Mouse (Mus musculus): Measurements from ENCODE around the gene Nsun7.

Nsun7 gene

GRCm38 (mm10) chr5:66338583-66338982 is 78.9 kb downstream of the Nsun7 start:
- peak; percentile 75 for DNase-seq

GRCm38 (mm10) chr5:66340356-66341102 is 80.8 kb downstream of the Nsun7 start:
- DNase-seq: no peak

- no peak for DNase-seq
These were observed 82.2 kb downstream of the Nsun7 start for GRCm38 (mm10) chr5:66341848-66342247.

- DNase-seq: no peak
These were observed 82.6 kb downstream of the Nsun7 start for GRCm38 (mm10) chr5:66342285-66342684.

GRCm38 (mm10) chr5:66344182-66344581 is 84.5 kb downstream of the Nsun7 start:
- no peak for DNase-seq

- DNase-seq: no peak
These were observed 85.4 kb downstream of the Nsun7 start for GRCm38 (mm10) chr5:66345140-66345539.

GRCm38 (mm10) chr5:66346756-66347155 is 87.1 kb downstream of the Nsun7 start:
- no peak for DNase-seq
